Mouse (Mus musculus): ENCODE data around the gene Ppm1h. TPM values are rescaled to one million over a fixed set of nuclear protein-coding genes. Genes with fewer than 3 reads are reported as not detected.

Gene Ppm1h
- polyA plus RNA-seq, 1 experiment from 2014 or later, result 5.9 TPM

DNA sequence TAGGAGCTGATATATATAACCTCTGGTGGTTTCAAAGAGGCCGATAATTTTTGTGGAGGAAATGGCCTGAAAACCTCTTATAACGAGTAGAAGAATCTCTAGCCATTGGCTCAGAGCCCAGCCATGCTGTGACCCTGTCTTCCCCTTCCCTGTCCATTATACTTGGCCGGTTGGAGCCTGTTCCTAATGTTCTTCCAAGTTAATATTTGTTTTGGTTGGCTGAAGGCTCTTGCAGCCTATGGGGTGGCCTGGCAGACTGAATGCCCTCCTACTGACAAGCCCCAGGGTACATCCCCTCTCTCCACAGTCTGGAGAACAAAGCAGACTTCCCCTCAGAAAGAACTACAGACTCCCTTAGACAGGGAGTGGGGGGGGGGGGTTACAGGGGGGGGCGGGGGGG is 104.2 kb downstream of the Ppm1h start:
- Histone ChIP-seq H3K27me3 (ENCODE audit: control insufficient read depth, insufficient read depth, low read length) (no peaks in the 10 kb centered on the region; the same call in 1 of the 2 replicates), H3K4me2 (no peak overlapping the region), H3K36me3 (ENCODE audit: control insufficient read depth, insufficient read depth, low read length) (no peaks in the 10 kb centered on the region), H3K27ac (ENCODE audit: low read depth, low read length) (no peak overlapping the region), H3K9me3 (ENCODE audit: control insufficient read depth, low read length) (no peaks in the 10 kb centered on the region), H3K4me3 (ENCODE audit: low read depth, low read length) (no peak overlapping the region), H3K4me1 (ENCODE audit: control insufficient read depth, insufficient read depth, low read length) (peaks cover 7% of the 10 kb centered on the region; the same call in 1 of the 2 replicates), H3K9ac (ENCODE audit: low read length) (no peak overlapping the region)
- ATAC-seq (ENCODE audit: low FRiP score) (no peak), DNase-seq (ENCODE audit: low spot score, missing footprints) (no peak)
- WGBS, result 34% methylated on average over 4 of the region's 4 CpGs

GRCm38 (mm10) chr10:122789648-122790170 is 111.1 kb downstream of the Ppm1h start:
- H3K36me3 ChIP-seq (ENCODE audit: control insufficient read depth, insufficient read depth, low read length), result no peaks in the 10 kb centered on the region
- 36% methylated on average over 12 of the region's 12 CpGs for WGBS
- H3K27ac ChIP-seq (ENCODE audit: low read depth, low read length), result no peak overlapping the region
- H3K9ac ChIP-seq (ENCODE audit: low read length), result no peak overlapping the region
- no peak overlapping the region for H3K4me2 ChIP-seq
- DNase-seq (ENCODE audit: low spot score, missing footprints) (peak; percentile 78), ATAC-seq (ENCODE audit: low FRiP score) (no peak)
- H3K4me3 ChIP-seq (ENCODE audit: low read depth, low read length), result no peak overlapping the region
- H3K9me3 ChIP-seq (ENCODE audit: control insufficient read depth, low read length), result no peaks in the 10 kb centered on the region
- H3K27me3 ChIP-seq (ENCODE audit: control insufficient read depth, insufficient read depth, low read length), result peaks cover 16% of the 10 kb centered on the region
- H3K4me1 ChIP-seq (ENCODE audit: control insufficient read depth, insufficient read depth, low read length), result peaks cover 11% of the 10 kb centered on the region; the same call in 1 of the 2 replicates

GRCm38 (mm10) chr10:122792021-122792966 is 113.7 kb downstream of the Ppm1h start:
- H3K4me2 ChIP-seq, result peak overlapping the region; percentile 44
- peaks cover 11% of the 10 kb centered on the region; the same call in 1 of the 2 replicates for H3K4me1 ChIP-seq (ENCODE audit: control insufficient read depth, insufficient read depth, low read length)
- peak overlapping the region; percentile 59 for H3K9ac ChIP-seq (ENCODE audit: low read length)
- ATAC-seq (ENCODE audit: low FRiP score), result peak; percentile 76
- WGBS, result 1% methylated on average over 21 of the region's 21 CpGs
- no peak overlapping the region; the same call in 1 of the 2 replicates for H3K27ac ChIP-seq (ENCODE audit: low read depth, low read length)
- peak; percentile 95 for DNase-seq (ENCODE audit: low spot score, missing footprints)
- H3K27me3 ChIP-seq (ENCODE audit: control insufficient read depth, insufficient read depth, low read length), result peaks cover 16% of the 10 kb centered on the region
- no peaks in the 10 kb centered on the region for H3K36me3 ChIP-seq (ENCODE audit: control insufficient read depth, insufficient read depth, low read length)
- peak overlapping the region; percentile 15 for H3K4me3 ChIP-seq (ENCODE audit: low read depth, low read length)
- no peaks in the 10 kb centered on the region for H3K9me3 ChIP-seq (ENCODE audit: control insufficient read depth, low read length)

DNA sequence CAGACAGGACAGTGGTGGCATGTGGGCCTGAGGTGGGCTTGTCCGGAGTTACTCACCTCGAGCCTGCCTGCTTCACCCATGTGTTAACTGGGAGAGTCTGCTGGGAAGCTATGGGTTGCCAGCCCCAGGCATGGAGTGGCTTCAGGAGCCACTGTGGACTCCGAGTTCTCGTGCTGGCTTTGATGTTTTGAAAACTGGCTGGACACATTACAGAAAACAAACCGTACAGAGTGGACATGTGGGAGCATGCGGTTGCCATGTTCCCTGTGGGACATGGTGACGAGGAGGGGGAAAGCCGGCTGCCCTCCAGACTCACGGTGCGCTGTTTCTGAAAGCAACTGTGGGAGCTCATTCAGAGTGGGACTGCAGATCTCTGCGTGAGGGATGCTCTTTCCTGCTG is 114.6 kb downstream of the Ppm1h start:
- H3K27me3 ChIP-seq (ENCODE audit: control insufficient read depth, insufficient read depth, low read length), result peaks cover 16% of the 10 kb centered on the region
- DNase-seq (ENCODE audit: low spot score, missing footprints) (peak; percentile 85), ATAC-seq (ENCODE audit: low FRiP score) (no peak)
- 20% methylated on average over 11 of the region's 11 CpGs for WGBS
- H3K4me2 ChIP-seq, result no peak overlapping the region
- H3K9ac ChIP-seq (ENCODE audit: low read length), result no peak overlapping the region
- H3K4me1 ChIP-seq (ENCODE audit: control insufficient read depth, insufficient read depth, low read length), result peaks cover 11% of the 10 kb centered on the region; the same call in 1 of the 2 replicates
- no peaks in the 10 kb centered on the region for H3K9me3 ChIP-seq (ENCODE audit: control insufficient read depth, low read length)
- no peaks in the 10 kb centered on the region for H3K36me3 ChIP-seq (ENCODE audit: control insufficient read depth, insufficient read depth, low read length)
- H3K27ac ChIP-seq (ENCODE audit: low read depth, low read length), result no peak overlapping the region
- H3K4me3 ChIP-seq (ENCODE audit: low read depth, low read length), result no peak overlapping the region

DNA sequence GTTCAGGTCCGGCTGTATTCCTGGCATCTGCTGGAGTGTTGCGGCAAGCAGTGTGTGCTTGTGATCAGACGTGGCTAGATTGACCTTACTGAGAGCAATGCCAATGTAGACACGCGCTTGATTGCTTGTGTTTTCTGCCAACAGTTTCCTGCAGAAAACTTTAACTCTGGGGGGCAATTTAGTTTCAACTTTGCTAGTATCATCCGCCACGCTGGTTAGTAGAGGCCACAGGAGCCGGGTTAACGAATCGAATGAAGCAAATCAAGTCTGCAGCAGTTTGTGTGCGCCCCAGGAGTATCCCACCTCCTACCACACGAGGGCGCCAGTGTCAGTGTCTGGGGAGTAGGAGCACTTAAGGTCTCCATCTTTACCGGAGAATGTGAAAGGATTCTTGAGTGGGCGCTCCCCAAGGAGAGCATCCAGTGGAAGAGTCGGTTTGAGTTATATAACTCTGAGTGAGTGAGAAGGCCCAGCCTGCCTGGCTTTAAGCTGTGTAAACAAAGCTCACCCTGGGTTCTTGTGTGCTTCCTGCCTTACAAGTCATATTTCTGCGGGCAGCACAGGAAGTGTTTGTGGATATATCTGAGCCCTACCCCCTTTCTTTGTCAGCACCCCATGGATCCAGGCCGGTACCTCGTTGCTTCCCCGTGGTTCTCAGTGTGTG is 115.8 kb downstream of the Ppm1h start:
- DNase-seq (ENCODE audit: low spot score, missing footprints) (peak; percentile 99), ATAC-seq (ENCODE audit: low FRiP score) (peak; percentile 41)
- Histone ChIP-seq H3K4me1 (ENCODE audit: control insufficient read depth, insufficient read depth, low read length) (peaks cover 11% of the 10 kb centered on the region; the same call in 1 of the 2 replicates), H3K36me3 (ENCODE audit: control insufficient read depth, insufficient read depth, low read length) (no peaks in the 10 kb centered on the region), H3K9ac (ENCODE audit: low read length) (no peak overlapping the region), H3K4me2 (no peak overlapping the region), H3K27me3 (ENCODE audit: control insufficient read depth, insufficient read depth, low read length) (peaks cover 12% of the 10 kb centered on the region), H3K4me3 (ENCODE audit: low read depth, low read length) (no peak overlapping the region), H3K9me3 (ENCODE audit: control insufficient read depth, low read length) (no peaks in the 10 kb centered on the region), H3K27ac (ENCODE audit: low read depth, low read length) (no peak overlapping the region)
- 31% methylated on average over 20 of the region's 20 CpGs for WGBS

DNA sequence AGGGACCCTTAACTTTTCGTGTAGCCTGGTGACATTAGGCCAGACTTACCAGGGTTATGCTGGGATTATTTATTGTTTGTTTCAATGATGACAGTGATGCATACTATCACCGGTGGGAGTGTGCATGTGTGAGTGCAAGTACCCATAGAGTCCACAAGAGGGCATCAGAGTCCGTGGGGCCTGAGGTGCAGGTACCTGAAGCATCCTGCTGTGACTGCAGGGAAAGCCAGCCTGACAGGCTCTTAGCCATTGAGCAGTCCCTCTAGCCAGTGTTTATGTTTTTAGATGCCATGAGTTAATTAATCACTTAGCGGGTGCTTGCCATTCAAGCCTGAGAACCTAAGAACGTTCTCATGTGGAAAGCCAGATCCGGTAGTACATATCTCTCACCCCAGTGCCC is 119.4 kb downstream of the Ppm1h start:
- DNase-seq (ENCODE audit: low spot score, missing footprints) (peak; percentile 54), ATAC-seq (ENCODE audit: low FRiP score) (no peak)
- peaks cover 7% of the 10 kb centered on the region; the same call in 1 of the 2 replicates for H3K4me1 ChIP-seq (ENCODE audit: control insufficient read depth, insufficient read depth, low read length)
- 87% methylated on average over 6 of the region's 6 CpGs for WGBS
- H3K36me3 ChIP-seq (ENCODE audit: control insufficient read depth, insufficient read depth, low read length), result no peaks in the 10 kb centered on the region
- no peak overlapping the region for H3K9ac ChIP-seq (ENCODE audit: low read length)
- no peak overlapping the region for H3K4me2 ChIP-seq
- H3K27ac ChIP-seq (ENCODE audit: low read depth, low read length), result no peak overlapping the region
- H3K4me3 ChIP-seq (ENCODE audit: low read depth, low read length), result no peak overlapping the region
- no peaks in the 10 kb centered on the region for H3K9me3 ChIP-seq (ENCODE audit: control insufficient read depth, low read length)
- peaks cover 5% of the 10 kb centered on the region for H3K27me3 ChIP-seq (ENCODE audit: control insufficient read depth, insufficient read depth, low read length)

DNA sequence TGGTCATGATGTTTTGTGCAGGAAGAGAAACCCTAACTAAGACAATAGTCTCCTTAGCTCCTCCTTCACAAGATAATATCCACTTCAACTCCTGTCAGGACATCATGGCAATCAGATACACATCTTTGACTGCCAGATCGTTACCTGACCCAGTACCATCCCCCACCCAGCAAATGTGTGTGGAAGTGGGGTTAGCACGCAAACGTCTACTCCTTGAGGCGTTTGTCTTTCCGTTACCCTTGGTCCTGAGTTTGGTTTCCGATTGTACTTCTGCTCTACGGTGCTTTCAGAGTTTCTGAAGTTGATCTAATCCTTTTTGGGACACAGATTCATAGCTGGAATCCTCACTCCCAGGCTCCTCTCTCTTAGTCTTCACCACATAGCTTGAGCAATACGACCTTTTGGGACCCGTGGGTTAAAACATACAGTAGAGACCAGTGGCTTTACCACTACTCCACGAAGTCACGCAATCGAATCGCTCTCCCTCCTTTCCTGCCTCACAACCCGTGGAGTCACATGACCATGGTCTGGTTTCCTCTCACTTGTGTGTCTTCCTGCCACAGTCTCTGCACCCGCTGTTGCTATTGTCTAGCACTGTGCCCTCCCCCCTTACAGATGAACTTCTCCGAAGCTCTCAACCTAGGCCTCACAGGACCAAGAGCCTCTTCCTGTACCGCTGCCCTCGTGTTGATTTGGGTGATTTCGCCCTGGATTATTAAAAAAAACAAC is 121.6 kb downstream of the Ppm1h start:
- Histone ChIP-seq H3K9ac (ENCODE audit: low read length) (no peak overlapping the region), H3K9me3 (ENCODE audit: control insufficient read depth, low read length) (no peaks in the 10 kb centered on the region), H3K4me1 (ENCODE audit: control insufficient read depth, insufficient read depth, low read length) (0 out of 2 replicates have a peak, but pooled peaks cover 3% of the 10 kb centered on the region), H3K4me2 (no peak overlapping the region), H3K27me3 (ENCODE audit: control insufficient read depth, insufficient read depth, low read length) (no peaks in the 10 kb centered on the region; the same call in 1 of the 2 replicates), H3K4me3 (ENCODE audit: low read depth, low read length) (no peak overlapping the region), H3K27ac (ENCODE audit: low read depth, low read length) (no peak overlapping the region), H3K36me3 (ENCODE audit: control insufficient read depth, insufficient read depth, low read length) (no peaks in the 10 kb centered on the region)
- ATAC-seq (ENCODE audit: low FRiP score), result no peak
- 86% methylated on average over 19 of the region's 19 CpGs for WGBS
- DNase-seq (ENCODE audit: low spot score, missing footprints), result peak; percentile 31

GRCm38 (mm10) chr10:122800732-122801110 is 122.2 kb downstream of the Ppm1h start:
- no peak for ATAC-seq (ENCODE audit: low FRiP score)
- no peak overlapping the region for H3K27ac ChIP-seq (ENCODE audit: low read depth, low read length)
- DNase-seq (ENCODE audit: low spot score, missing footprints), result no peak
- no peak overlapping the region for H3K4me2 ChIP-seq
- H3K4me3 ChIP-seq (ENCODE audit: low read depth, low read length), result no peak overlapping the region
- no peaks in the 10 kb centered on the region for H3K9me3 ChIP-seq (ENCODE audit: control insufficient read depth, low read length)
- H3K9ac ChIP-seq (ENCODE audit: low read length), result no peak overlapping the region
- H3K27me3 ChIP-seq (ENCODE audit: control insufficient read depth, insufficient read depth, low read length), result no peaks in the 10 kb centered on the region; the same call in 1 of the 2 replicates
- no peaks in the 10 kb centered on the region for H3K36me3 ChIP-seq (ENCODE audit: control insufficient read depth, insufficient read depth, low read length)
- 0 out of 2 replicates have a peak, but pooled peaks cover 3% of the 10 kb centered on the region for H3K4me1 ChIP-seq (ENCODE audit: control insufficient read depth, insufficient read depth, low read length)
- WGBS, result 92% methylated on average over 4 of the region's 4 CpGs

All from midbrain, embryonic 11.5 days (tissue).